Mouse (Mus musculus) granulocyte monocyte progenitor cell, adult 5-6 weeks (primary cell): Measurements from ENCODE around the gene Cdk7. TPM values are rescaled to one million over a fixed set of nuclear protein-coding genes. Genes with fewer than 3 reads are reported as not detected.

Experiments used
- total RNA-seq, 2 experiments: library from RNA; stranded (forward) in 1 of 2; stranded (reverse) in 1 of 2; fragments of 200-712, 200-1000 nt in 1 of 2; fragments of >200 nt in 1 of 2; fragmentation: Nextera tagmentation in 1 of 2; gene quantifications; 2 replicates each; pipeline ENCODE4 v1.2.3; 2014 to 2017

The Cdk7 gene
- total RNA-seq, 2 experiments from 2014 or later: 37.8 to 54.5 TPM

Other genes starting within 250 kb of the Cdk7 start
- gene Gtf2h2, start 238.4 kb downstream of the Cdk7 start, total RNA-seq (2014; fragmentation: Nextera tagmentation): 59.2 and 73.9 TPM in 2 replicates
- 75.1 and 79.2 TPM in 2 replicates for gene Gtf2h2, start 238.4 kb downstream of the Cdk7 start, total RNA-seq (2017)
- not detected in 2 replicates for gene Ocln, start 178.2 kb downstream of the Cdk7 start, total RNA-seq (2014; fragmentation: Nextera tagmentation)
- not detected in 2 replicates for gene Ocln, start 178.2 kb downstream of the Cdk7 start, total RNA-seq (2017)
- not detected in 2 replicates for gene Marveld2, start 114.0 kb downstream of the Cdk7 start, total RNA-seq (2014; fragmentation: Nextera tagmentation)
- 0.52 and 0.78 TPM in 2 replicates for gene Marveld2, start 114.0 kb downstream of the Cdk7 start, total RNA-seq (2017)
- 246 and 279 TPM in 2 replicates for gene Ak6, start 80.0 kb downstream of the Cdk7 start, total RNA-seq (2014; fragmentation: Nextera tagmentation)
- 261 and 347 TPM in 2 replicates for gene Ak6, start 80.0 kb downstream of the Cdk7 start, total RNA-seq (2017)
- gene Rad17, start 79.9 kb downstream of the Cdk7 start, total RNA-seq (2014; fragmentation: Nextera tagmentation): 20.1 and 21.6 TPM in 2 replicates
- 34.0 and 48.8 TPM in 2 replicates for gene Rad17, start 79.9 kb downstream of the Cdk7 start, total RNA-seq (2017)
- gene Taf9, start 79.4 kb downstream of the Cdk7 start, total RNA-seq (2014; fragmentation: Nextera tagmentation): 26.5 and 41.9 TPM in 2 replicates
- 38.9 and 58.9 TPM in 2 replicates for gene Taf9, start 79.4 kb downstream of the Cdk7 start, total RNA-seq (2017)
- gene Ccdc125, start 61.2 kb downstream of the Cdk7 start, total RNA-seq (2014; fragmentation: Nextera tagmentation): 25.6 and 37.4 TPM in 2 replicates
- gene Ccdc125, start 61.2 kb downstream of the Cdk7 start, total RNA-seq (2017): 50.8 and 58.4 TPM in 2 replicates
- gene Mrps36, start 13.7 kb upstream of the Cdk7 start, total RNA-seq (2014; fragmentation: Nextera tagmentation): 73.2 and 108 TPM in 2 replicates
- gene Mrps36, start 13.7 kb upstream of the Cdk7 start, total RNA-seq (2017): 71.7 and 102 TPM in 2 replicates
- 37.1 and 51.9 TPM in 2 replicates for gene Cenph, start 45.0 kb upstream of the Cdk7 start, total RNA-seq (2014; fragmentation: Nextera tagmentation)
- 56.6 and 69.5 TPM in 2 replicates for gene Cenph, start 45.0 kb upstream of the Cdk7 start, total RNA-seq (2017)
- gene Ccnb1, start 55.6 kb upstream of the Cdk7 start, total RNA-seq (2014; fragmentation: Nextera tagmentation): 26.8 and 43.5 TPM in 2 replicates
- 231 and 274 TPM in 2 replicates for gene Ccnb1, start 55.6 kb upstream of the Cdk7 start, total RNA-seq (2017)
- gene Slc30a5, start 102.5 kb upstream of the Cdk7 start, total RNA-seq (2014; fragmentation: Nextera tagmentation): 97.0 and 97.9 TPM in 2 replicates
- 96.8 and 111 TPM in 2 replicates for gene Slc30a5, start 102.5 kb upstream of the Cdk7 start, total RNA-seq (2017)